Mouse (Mus musculus) heart, embryonic 10.5 days (tissue): ENCODE data around the gene Odf2. TPM values are rescaled to one million over a fixed set of nuclear protein-coding genes. Genes with fewer than 3 reads are reported as not detected.

Source experiments
- DNase-seq: peaks from one replicate; pipeline ENCODE4 v3.0.0-alpha.2; 2017; ENCODE audit warnings: low spot score
- H3K27ac ChIP-seq: fragments of 300-500 bp; sonication (generic); 2 replicates; pipeline ENCODE4 v1.5.1; 2016; ENCODE audit warnings: mild to moderate bottlenecking
- H3K27me3 ChIP-seq: fragments of 300-500 bp; sonication (generic); 2 replicates; pipeline ENCODE4 v1.6.1; 2016; ENCODE audit warnings: mild to moderate bottlenecking; ENCODE audit not compliant: poor library complexity, insufficient read depth, severe bottlenecking
- H3K36me3 ChIP-seq: fragments of 300-500 bp; sonication (generic); 2 replicates; pipeline ENCODE4 v1.6.1; 2016; ENCODE audit warnings: mild to moderate bottlenecking, moderate library complexity
- H3K4me1 ChIP-seq: fragments of 300-500 bp; sonication (generic); 2 replicates; pipeline ENCODE4 v1.6.1; 2016; ENCODE audit warnings: mild to moderate bottlenecking
- H3K4me3 ChIP-seq: fragments of 300-500 bp; sonication (generic); 2 replicates; pipeline ENCODE4 v1.5.1; 2016; ENCODE audit warnings: mild to moderate bottlenecking, moderate library complexity
- H3K9me3 ChIP-seq: fragments of 300-500 bp; sonication (generic); 2 replicates; pipeline ENCODE4 v1.6.1; 2016; ENCODE audit warnings: mild to moderate bottlenecking, moderate library complexity
- WGBS: fragments of 180-500 bp; shearing (Covaris S2); methylation state at CpG from one replicate; pipeline ENCODE4 v1.1.7; 2016; 5-methylcytosine and 5-hydroxymethylcytosine counted together
- polyA plus RNA-seq: library from polyadenylated mRNA; unstranded; fragments of >200 nt; fragmentation: Nextera tagmentation; extraction: Ambion mirVana; gene quantifications from 2 replicates; pipeline ENCODE4 v1.2.1, GENCODE M21; 2016

Gene Odf2
- 77.8 and 82.6 TPM in 2 replicates for polyA plus RNA-seq

DNA sequence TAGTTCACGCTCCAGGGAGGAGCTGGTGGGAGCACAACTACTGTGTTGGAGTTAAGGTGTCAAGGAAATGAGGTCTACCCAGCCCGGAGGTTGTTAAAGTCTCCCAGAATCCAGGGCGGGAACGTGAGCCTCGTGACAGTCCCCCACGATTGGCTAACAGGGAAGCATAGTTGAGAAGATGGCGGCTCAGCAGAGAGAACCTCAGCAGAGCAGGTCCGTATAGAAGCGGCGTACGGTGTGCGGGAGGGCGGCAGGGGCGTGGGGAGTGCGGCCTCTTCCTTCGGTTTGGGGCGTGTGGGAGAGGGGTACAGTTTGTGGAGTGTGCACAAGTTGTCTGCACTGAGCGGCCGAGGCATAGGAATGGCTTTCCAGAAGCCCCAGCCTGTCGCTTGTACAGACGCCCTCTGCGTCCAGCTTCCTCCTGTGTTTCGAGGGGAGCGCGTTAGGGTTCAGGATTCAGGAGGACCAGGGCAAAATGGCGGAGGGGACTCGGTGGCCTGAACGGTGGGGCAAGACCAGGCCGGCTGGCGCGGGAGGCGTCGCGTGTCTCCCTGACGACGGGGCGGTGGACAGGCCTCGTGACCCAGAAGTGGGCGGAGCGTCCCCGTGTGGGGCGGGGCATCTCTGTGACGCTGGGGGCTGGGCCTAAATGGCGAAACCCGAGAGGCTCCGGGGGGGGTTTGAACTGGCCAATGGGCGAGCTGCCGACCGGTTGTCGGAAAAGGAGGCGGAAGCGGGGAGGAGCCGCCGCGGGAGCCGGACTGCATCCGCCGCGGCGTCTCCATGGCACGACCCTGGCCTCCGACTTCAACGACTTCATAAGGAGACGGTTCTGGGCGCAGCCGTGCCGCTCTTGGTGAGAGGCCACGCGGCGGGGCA, at the start of gene Odf2:
TSS of gene Odf2 (plus strand) at position 156 of the 879 bp plus-strand sequence.
- peak; percentile 100 for DNase-seq
- Histone ChIP-seq H3K27me3 (no peaks in the 10 kb centered on the region), H3K36me3 (peaks cover 28% of the 10 kb centered on the region), H3K4me3 (peak within 1 kb of the TSS; percentile 99), H3K9me3 (no peaks in the 10 kb centered on the region), H3K27ac (peak within 1 kb of the TSS; percentile 96), H3K4me1 (peaks cover 20% of the 10 kb centered on the region)
- WGBS, result under 1% methylated on average over 70 of the region's 70 CpGs

DNA sequence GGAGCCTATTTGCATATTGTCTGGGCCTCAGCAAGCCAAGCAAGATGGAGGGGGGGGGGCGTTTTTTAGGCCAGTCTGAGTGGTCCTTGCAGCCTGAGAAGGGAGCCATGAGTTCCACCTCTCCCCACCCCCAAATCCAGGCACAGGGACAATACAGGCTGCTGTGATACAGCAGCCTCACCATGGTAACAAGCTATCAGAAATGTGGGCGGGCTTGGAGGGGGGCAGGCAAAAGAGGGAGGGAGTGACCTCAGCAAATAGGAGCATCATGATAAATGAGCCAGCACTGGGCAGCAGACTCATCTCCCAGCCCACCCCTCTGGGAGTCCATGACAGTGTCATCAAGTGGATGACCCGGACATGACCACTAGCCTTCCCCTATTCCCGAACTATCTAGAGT, 49.6 kb upstream of the Odf2 start:
- Histone ChIP-seq H3K4me3 (no peak overlapping the region), H3K36me3 (peaks cover 70% of the 10 kb centered on the region), H3K9me3 (no peaks in the 10 kb centered on the region), H3K27me3 (peaks cover 26% of the 10 kb centered on the region), H3K27ac (no peak overlapping the region), H3K4me1 (peaks cover 15% of the 10 kb centered on the region)
- DNase-seq, result no peak
- WGBS, result 47% methylated on average over 4 of the region's 4 CpGs

- 68% methylated on average over 9 of the region's 9 CpGs for WGBS
- H3K36me3 ChIP-seq, result peaks cover 61% of the 10 kb centered on the region
Measured at GRCm38 (mm10) chr2:29843231-29844105, 45.6 kb upstream of the Odf2 start.

GRCm38 (mm10) chr2:29844115-29844514, 44.9 kb upstream of the Odf2 start:
- Histone ChIP-seq H3K27me3 (peaks cover 73% of the 10 kb centered on the region), H3K4me3 (no peak overlapping the region), H3K27ac (no peak overlapping the region), H3K36me3 (peaks cover 54% of the 10 kb centered on the region), H3K9me3 (no peaks in the 10 kb centered on the region), H3K4me1 (peaks cover 27% of the 10 kb centered on the region)
- WGBS, result 87% methylated on average over 2 of the region's 2 CpGs
- no peak for DNase-seq

More at GRCm38 (mm10) chr2:29843231-29844105, 45.6 kb upstream of the Odf2 start:
- no peaks in the 10 kb centered on the region for H3K9me3 ChIP-seq
- peaks cover 29% of the 10 kb centered on the region for H3K4me1 ChIP-seq
- no peak for DNase-seq
- H3K27ac ChIP-seq, result no peak overlapping the region
- no peak overlapping the region for H3K4me3 ChIP-seq
- H3K27me3 ChIP-seq, result peaks cover 66% of the 10 kb centered on the region

GRCm38 (mm10) chr2:29844661-29845060, 44.4 kb upstream of the Odf2 start:
- H3K4me1 ChIP-seq, result peaks cover 21% of the 10 kb centered on the region
- peaks cover 53% of the 10 kb centered on the region for H3K36me3 ChIP-seq
- H3K9me3 ChIP-seq, result no peaks in the 10 kb centered on the region
- DNase-seq, result no peak
- 18% methylated on average over 3 of the region's 3 CpGs for WGBS
- no peak overlapping the region for H3K4me3 ChIP-seq
- peaks cover 78% of the 10 kb centered on the region for H3K27me3 ChIP-seq
- no peak overlapping the region for H3K27ac ChIP-seq

- peak overlapping the region; percentile 55 for H3K4me3 ChIP-seq
- peaks cover 16% of the 10 kb centered on the region for H3K4me1 ChIP-seq
- peaks cover 49% of the 10 kb centered on the region for H3K36me3 ChIP-seq
- no peaks in the 10 kb centered on the region for H3K9me3 ChIP-seq
- no peak for DNase-seq
- H3K27me3 ChIP-seq, result peaks cover 87% of the 10 kb centered on the region
- 7% methylated on average over 25 of the region's 25 CpGs for WGBS
- H3K27ac ChIP-seq, result peak overlapping the region; percentile 17; the same call in 1 of the 2 replicates
Measured at GRCm38 (mm10) chr2:29845636-29846035, 43.4 kb upstream of the Odf2 start.

DNA sequence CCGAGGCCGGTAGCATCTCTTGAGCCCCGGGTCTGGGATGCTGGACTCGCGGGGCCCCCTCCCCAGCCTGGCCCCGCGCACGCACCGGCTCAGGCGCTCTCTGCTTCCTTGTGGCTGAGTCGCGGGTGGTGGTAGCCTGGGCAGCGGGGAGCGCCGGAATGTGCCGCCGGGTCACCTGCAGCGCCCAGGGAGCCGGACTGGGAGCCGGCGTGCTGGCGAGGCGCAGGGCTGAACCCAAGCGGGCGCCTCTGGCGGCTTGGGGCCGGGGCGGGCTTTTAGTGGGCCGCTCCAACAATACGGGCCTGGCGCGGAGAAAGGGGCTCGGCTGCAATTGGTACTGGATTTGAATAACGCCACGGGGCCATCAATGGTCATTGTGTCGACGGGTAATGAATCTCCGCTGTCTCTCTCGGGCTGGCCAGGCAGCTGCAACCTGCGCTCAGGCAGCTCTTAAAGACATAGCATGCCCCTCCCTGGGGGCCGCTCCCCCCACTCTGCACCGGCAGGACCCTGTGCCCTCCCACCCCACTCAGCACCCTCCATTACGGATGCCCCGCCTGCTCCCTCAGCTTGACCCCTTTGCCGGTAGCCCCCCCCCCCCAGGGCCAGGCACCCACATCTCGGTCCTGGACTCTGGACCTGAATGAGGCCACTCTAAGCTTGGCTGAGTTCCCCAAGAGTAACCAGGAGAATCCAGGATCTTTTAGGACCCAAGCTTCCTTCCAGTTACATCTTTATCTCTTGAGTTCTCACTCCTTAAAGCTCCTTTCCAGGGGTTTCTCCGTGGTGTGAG, 42.8 kb upstream of the Odf2 start:
- H3K27me3 ChIP-seq, result peaks cover 91% of the 10 kb centered on the region
- DNase-seq, result no peak
- peak overlapping the region; percentile 55 for H3K4me3 ChIP-seq
- 5% methylated on average over 44 of the region's 47 CpGs for WGBS
- H3K27ac ChIP-seq, result peak overlapping the region; percentile 17; the same call in 1 of the 2 replicates
- H3K4me1 ChIP-seq, result peaks cover 14% of the 10 kb centered on the region
- peaks cover 43% of the 10 kb centered on the region for H3K36me3 ChIP-seq
- no peaks in the 10 kb centered on the region for H3K9me3 ChIP-seq

- no peak for DNase-seq
- Histone ChIP-seq H3K4me3 (no peak overlapping the region), H3K27ac (no peak overlapping the region), H3K4me1 (peaks cover 14% of the 10 kb centered on the region), H3K9me3 (no peaks in the 10 kb centered on the region), H3K36me3 (peaks cover 37% of the 10 kb centered on the region), H3K27me3 (peaks cover 90% of the 10 kb centered on the region)
- 40% methylated on average over 3 of the region's 3 CpGs for WGBS
Measured at GRCm38 (mm10) chr2:29846911-29847310, 42.1 kb upstream of the Odf2 start.

DNA sequence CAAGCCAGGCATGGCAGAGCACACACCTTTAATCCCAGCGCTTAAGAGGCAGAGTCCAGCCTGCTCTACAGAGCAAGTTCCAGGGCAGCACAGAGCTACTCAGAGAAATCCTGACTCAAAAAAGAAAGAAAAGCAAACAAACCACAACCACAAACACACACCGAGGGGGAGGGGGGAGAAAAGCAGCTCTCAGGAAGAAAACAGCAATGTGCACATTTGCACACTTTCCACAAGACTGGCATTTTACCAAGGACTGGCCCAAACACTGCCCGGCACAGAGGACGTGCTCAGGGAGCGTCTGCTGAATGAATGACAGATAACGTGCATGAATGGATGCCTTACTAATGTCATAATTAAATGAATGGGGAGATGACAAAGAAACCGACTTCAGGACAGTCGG, 40.0 kb upstream of the Odf2 start:
- Histone ChIP-seq H3K4me3 (no peak overlapping the region), H3K36me3 (peaks cover 15% of the 10 kb centered on the region), H3K4me1 (peaks cover 14% of the 10 kb centered on the region), H3K9me3 (no peaks in the 10 kb centered on the region), H3K27me3 (peaks cover 81% of the 10 kb centered on the region), H3K27ac (no peak overlapping the region)
- WGBS, result 77% methylated on average over 8 of the region's 8 CpGs
- DNase-seq, result no peak

GRCm38 (mm10) chr2:29849841-29850480, 39.1 kb upstream of the Odf2 start:
- Histone ChIP-seq H3K9me3 (no peaks in the 10 kb centered on the region), H3K36me3 (peaks cover 11% of the 10 kb centered on the region; the same call in 1 of the 2 replicates), H3K4me3 (no peak overlapping the region), H3K27ac (no peak overlapping the region), H3K27me3 (peaks cover 75% of the 10 kb centered on the region), H3K4me1 (peaks cover 14% of the 10 kb centered on the region)
- 59% methylated on average over 5 of the region's 5 CpGs for whole genome bisulfite sequencing
- DNase-seq, result no peak

- Histone ChIP-seq H3K27me3 (peaks cover 72% of the 10 kb centered on the region), H3K4me3 (no peak overlapping the region), H3K27ac (no peak overlapping the region), H3K36me3 (no peaks in the 10 kb centered on the region), H3K4me1 (peaks cover 7% of the 10 kb centered on the region; the same call in 1 of the 2 replicates), H3K9me3 (no peaks in the 10 kb centered on the region)
- 50% methylated on average over 4 of the region's 4 CpGs for WGBS
- DNase-seq, result no peak
Measured at GRCm38 (mm10) chr2:29852957-29853485, 36.0 kb upstream of the Odf2 start.
